Mouse (Mus musculus) testis, adult 2 months (tissue): ENCODE data around the gene Serpind1.

Experiments used
- CTCF ChIP-seq: fragments of 200-500 bp; IDR thresholded peaks from 2 replicates; pipeline ENCODE4 v1.5.1; 2012; ENCODE audit warnings: low read depth, mild to moderate bottlenecking, inconsistent platforms, low read length, moderate library complexity; ENCODE audit not compliant: control insufficient read depth, insufficient read depth, insufficient replicate concordance
- POLR2A ChIP-seq: fragments of 200-500 bp; IDR thresholded peaks from 2 replicates; pipeline ENCODE4 v1.6.1; 2012; ENCODE audit warnings: low read depth, mild to moderate bottlenecking, inconsistent platforms, low read length, moderate library complexity; ENCODE audit not compliant: control insufficient read depth

- no peak for TF ChIP-seq CTCF
- TF ChIP-seq POLR2A = no peak
Observed at GRCm38 (mm10) chr16:17340705-17341104, 9.5 kb downstream of the Serpind1 start.
